Mouse (Mus musculus) midbrain, postnatal 0 days (tissue): ENCODE data around the gene Podxl2. TPM values are rescaled to one million over a fixed set of nuclear protein-coding genes. Genes with fewer than 3 reads are reported as not detected.

Source experiments
- ATAC-seq: fragments of 200-750 bp; cut with Nextera tagmentation; 2 replicates; pipeline ENCODE4 v1.8.0; 2017; ENCODE audit warnings: moderate number of reproducible peaks, mild to moderate bottlenecking, moderate TSS enrichment, moderate library complexity; ENCODE audit not compliant: low FRiP score
- DNase-seq: peaks from one replicate; pipeline ENCODE4 v3.0.0-alpha.2; 2015; ENCODE audit warnings: low spot score
- H3K27ac ChIP-seq: fragments of 300-500 bp; sonication (generic); 2 replicates; pipeline ENCODE4 v1.5.1; 2014; ENCODE audit warnings: low read depth, mild to moderate bottlenecking, low read length, mixed read lengths
- H3K27me3 ChIP-seq: fragments of 300-500 bp; sonication (generic); 2 replicates; pipeline ENCODE4 v1.6.1; 2014; ENCODE audit warnings: low read length, control low read depth, mixed read lengths; ENCODE audit not compliant: insufficient read depth
- H3K36me3 ChIP-seq: fragments of 300-500 bp; sonication (generic); 2 replicates; pipeline ENCODE4 v1.6.1; 2014; ENCODE audit warnings: low read length, control low read depth, mixed read lengths; ENCODE audit not compliant: insufficient read depth
- H3K4me1 ChIP-seq: fragments of 300-500 bp; sonication (generic); 2 replicates; pipeline ENCODE4 v1.6.1; 2014; ENCODE audit warnings: mild to moderate bottlenecking, control low read depth, antibody characterized with exemption, low read length, mixed read lengths; ENCODE audit not compliant: insufficient read depth
- H3K4me2 ChIP-seq: fragments of 300-500 bp; sonication (generic); 2 replicates; pipeline ENCODE4 v1.6.1; 2014; ENCODE audit warnings: low read depth, mild to moderate bottlenecking, low read length, mixed read lengths; ENCODE audit not compliant: poor library complexity, severe bottlenecking
- H3K4me3 ChIP-seq: fragments of 300-500 bp; sonication (generic); 2 replicates; pipeline ENCODE4 v1.5.1; 2014; ENCODE audit warnings: low read depth, mild to moderate bottlenecking, low read length, moderate library complexity
- H3K9ac ChIP-seq: fragments of 300-500 bp; sonication (generic); replicated peaks from 2 replicates; pipeline ENCODE4 v1.6.1; 2014; ENCODE audit warnings: mild to moderate bottlenecking, low read length, moderate library complexity, mixed read lengths; ENCODE audit not compliant: poor library complexity, severe bottlenecking
- H3K9me3 ChIP-seq: fragments of 300-500 bp; sonication (generic); 2 replicates; pipeline ENCODE4 v1.6.1; 2016; ENCODE audit warnings: low read length, control low read depth
- CTCF ChIP-seq: IDR thresholded peaks from 2 replicates; pipeline ENCODE4 v1.5.1; 2016; ENCODE audit warnings: antibody characterized with exemption, mild to moderate bottlenecking
- WGBS: fragments of 180-500 bp; shearing (Covaris S2); extraction: QIAGEN DNeasy Blood & Tissue Kit; methylation state at CpG from one replicate; pipeline ENCODE4 v1.1.7; 2014; 5-methylcytosine and 5-hydroxymethylcytosine counted together
- polyA plus RNA-seq: library from polyadenylated mRNA; unstranded; fragments of >200 nt; fragmentation: Nextera tagmentation; extraction: Ambion mirVana; gene quantifications from 2 replicates; pipeline ENCODE4 v1.2.1, GENCODE M21; 2015
- total RNA-seq: library from RNA; depleted of rRNA; stranded (reverse); fragments of >200 nt; gene quantifications from 2 replicates; pipeline ENCODE4 v1.2.3, GENCODE M21; 2014; rRNA removed

The Podxl2 gene
- total and polyA plus RNA-seq, 2 experiments from 2014 or later, result 776 to 883 TPM

DNA sequence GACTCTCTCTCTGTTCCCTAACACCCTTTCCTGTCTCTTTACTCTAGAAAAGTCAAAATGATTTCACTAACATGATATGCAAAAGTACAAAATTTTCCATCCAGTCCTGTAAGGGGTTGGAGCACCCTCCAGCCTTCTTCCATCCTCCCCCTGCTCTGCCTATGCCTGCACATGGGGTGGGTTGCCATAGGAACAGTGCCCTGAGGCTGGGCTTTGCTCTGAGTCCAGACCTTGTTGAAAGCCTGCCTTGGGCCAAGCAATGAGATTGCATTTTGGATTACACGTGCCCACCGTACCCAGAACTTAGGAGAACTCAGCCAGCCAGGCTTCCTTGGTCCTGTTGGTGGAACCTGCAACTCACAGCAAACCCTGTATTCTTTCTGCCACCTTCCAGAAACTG lies 81.6 kb downstream of the Podxl2 start:
- Histone ChIP-seq H3K36me3 (no peaks in the 10 kb centered on the region), H3K4me3 (no peak overlapping the region), H3K4me1 (peaks cover 11% of the 10 kb centered on the region), H3K9ac (no peak overlapping the region), H3K9me3 (no peaks in the 10 kb centered on the region), H3K27me3 (no peaks in the 10 kb centered on the region), H3K27ac (no peak overlapping the region), H3K4me2 (no peak overlapping the region)
- WGBS, result 13% methylated on average over 2 of the region's 2 CpGs
- peak; percentile 69 for ATAC-seq
- TF ChIP-seq CTCF, result no peak
- peak; percentile 79 for DNase-seq

Other genes starting within 250 kb of the Podxl2 start
- gene Kbtbd12, start 237.1 kb downstream of the Podxl2 start, total RNA-seq, result 0.16 and 0.38 TPM in 2 replicates
- gene Kbtbd12, start 237.1 kb downstream of the Podxl2 start, polyA plus RNA-seq, result 0.25 TPM in 1 of 2 replicates, not detected in the other
- gene Mgll, start 150.6 kb downstream of the Podxl2 start, total RNA-seq, result 48.7 and 50.6 TPM in 2 replicates
- gene Mgll, start 150.6 kb downstream of the Podxl2 start, polyA plus RNA-seq, result 62.3 and 75.3 TPM in 2 replicates
- gene Abtb1, start 33.1 kb downstream of the Podxl2 start, total RNA-seq, result 60.2 and 65.7 TPM in 2 replicates
- 29.2 and 34.9 TPM in 2 replicates for gene Abtb1, start 33.1 kb downstream of the Podxl2 start, polyA plus RNA-seq
- 11.4 and 16.2 TPM in 2 replicates for gene Mcm2, start 23.7 kb upstream of the Podxl2 start, total RNA-seq
- 7.6 and 7.7 TPM in 2 replicates for gene Mcm2, start 23.7 kb upstream of the Podxl2 start, polyA plus RNA-seq
- 65.7 and 69.7 TPM in 2 replicates for gene Tpra1, start 27.2 kb upstream of the Podxl2 start, total RNA-seq
- gene Tpra1, start 27.2 kb upstream of the Podxl2 start, polyA plus RNA-seq, result 52.7 and 67.5 TPM in 2 replicates